Mouse (Mus musculus) liver, embryonic 14.5 days (tissue): ENCODE data around the gene Raly.

Experiments used
- CTCF ChIP-seq: IDR thresholded peaks from 2 replicates; pipeline ENCODE4 v1.5.1; 2016; ENCODE audit warnings: antibody characterized with exemption, low read depth, control low read depth
- EP300 ChIP-seq: IDR thresholded peaks from 2 replicates; pipeline ENCODE4 v1.6.1; 2016; ENCODE audit warnings: antibody characterized with exemption, low read depth

GRCm38 (mm10) chr2:154818599-154818998 is 27.7 kb downstream of the Raly start:
- TF ChIP-seq CTCF: no peak
- no peak for TF ChIP-seq EP300
